Mouse (Mus musculus) megakaryocyte, embryonic 14.5 days (primary cell): ENCODE data around the gene Pomt1.

ENCODE experiments used
- FLI1 ChIP-seq: IDR thresholded peaks from 2 replicates; pipeline ENCODE4 v1.6.1; 2012; ENCODE audit warnings: low read length, inconsistent platforms, mixed read lengths
- GATA1 ChIP-seq: IDR thresholded peaks from 3 replicates; pipeline ENCODE4 v1.6.1; 2012; ENCODE audit warnings: mixed read lengths, low read length, inconsistent platforms, borderline replicate concordance

DNA sequence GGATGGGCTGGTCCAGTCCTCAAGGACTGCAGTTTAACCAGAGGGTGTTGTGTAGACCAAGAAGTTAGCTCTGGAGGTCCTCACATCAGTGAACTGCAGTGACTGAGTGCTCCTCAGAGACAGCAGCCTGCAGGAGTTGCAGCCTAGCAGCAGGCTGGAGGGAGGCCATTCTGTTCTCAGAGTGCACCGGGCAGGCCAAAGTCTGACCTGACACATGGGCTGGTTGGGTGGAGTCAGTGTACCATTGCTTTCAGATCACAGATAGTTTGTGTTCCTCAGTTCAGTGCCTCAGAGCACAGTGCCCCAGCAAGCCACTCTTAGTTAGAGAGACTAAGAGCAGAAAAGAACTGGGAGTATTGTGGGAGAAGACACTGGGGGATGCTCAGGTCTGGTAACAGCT is 28.7 kb upstream of the Pomt1 start:
- TF ChIP-seq GATA1: no peak
- no peak for TF ChIP-seq FLI1
